Mouse (Mus musculus): Measurements from ENCODE around the gene Nab1.
A peak's percentile ranks its signal among the peaks of the same experiment; 100 is the strongest.
"Not testable (repeated sequence)": the region's sequence is repeated elsewhere in the genome, so short reads cannot be mapped to it uniquely, and the experiment has no call there.

Gene Nab1

DNA sequence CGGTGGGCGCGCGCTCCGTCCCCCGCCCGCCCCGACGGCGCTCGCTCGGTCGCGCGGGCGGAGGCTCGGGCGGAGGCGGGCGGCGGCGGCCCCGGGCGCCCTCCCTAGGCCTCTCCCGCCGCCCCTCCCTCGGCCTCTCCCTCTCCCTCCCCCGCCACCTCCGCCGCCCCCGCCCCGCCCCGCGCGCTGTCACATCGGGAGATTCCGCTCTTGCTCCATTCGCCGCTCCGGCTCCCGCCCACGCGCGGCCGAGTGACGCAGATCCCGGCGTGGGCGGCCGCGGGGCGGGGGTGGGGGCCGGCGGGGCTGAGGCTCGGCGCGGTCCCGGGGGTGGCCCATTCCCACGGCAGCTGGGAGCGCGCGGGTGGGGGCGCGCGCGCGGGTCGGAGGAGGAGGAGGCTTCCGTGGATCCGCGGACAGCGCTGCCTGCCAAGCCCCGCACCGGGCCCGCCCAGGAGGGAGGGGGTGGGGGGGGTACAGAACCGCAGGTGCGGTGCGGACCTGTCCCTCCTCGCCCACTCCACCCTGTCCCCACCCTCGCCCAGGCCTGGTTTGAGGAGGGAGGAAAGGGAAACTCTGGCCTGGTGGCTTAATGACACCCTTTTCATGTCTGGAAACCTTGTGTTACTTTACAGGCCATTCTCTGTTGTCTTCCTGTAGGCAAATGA is at the start of gene Nab1:
Nab1 (minus strand) TSS at position 366 of the 668 bp plus-strand sequence.
- DNase-seq, result peak; percentile 66

GRCm38 (mm10) chr1:52547451-52547850 is 47.0 kb upstream of the Nab1 start:
- no peak for DNase-seq

- no peak for DNase-seq
These were observed 46.3 kb upstream of the Nab1 start for GRCm38 (mm10) chr1:52546796-52547195.

DNA sequence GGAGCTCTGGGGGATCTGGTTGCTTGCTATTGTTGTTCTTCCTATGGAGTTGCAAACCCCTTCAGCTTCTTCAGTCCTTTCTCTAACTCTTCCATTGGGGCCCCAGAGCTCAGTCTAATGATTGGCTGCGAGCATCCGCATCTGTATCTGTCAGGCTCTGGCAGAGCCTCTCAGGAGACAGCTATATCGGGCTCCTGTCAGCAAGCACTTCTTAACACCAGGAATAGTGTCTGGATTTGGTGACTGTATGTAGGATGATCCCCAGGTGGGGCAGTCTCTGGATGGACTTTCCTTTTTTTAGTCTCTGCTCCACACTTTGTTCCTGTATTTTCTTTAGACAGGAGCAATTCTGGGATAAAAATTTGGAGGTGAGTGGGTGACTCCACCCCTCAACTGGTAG is 39.6 kb upstream of the Nab1 start:
- DNase-seq, result not testable (repeated sequence)

GRCm38 (mm10) chr1:52529933-52530332 is 29.5 kb upstream of the Nab1 start:
- no peak for DNase-seq

- DNase-seq, result no peak
These were observed 27.2 kb upstream of the Nab1 start for GRCm38 (mm10) chr1:52527656-52528055.

DNA sequence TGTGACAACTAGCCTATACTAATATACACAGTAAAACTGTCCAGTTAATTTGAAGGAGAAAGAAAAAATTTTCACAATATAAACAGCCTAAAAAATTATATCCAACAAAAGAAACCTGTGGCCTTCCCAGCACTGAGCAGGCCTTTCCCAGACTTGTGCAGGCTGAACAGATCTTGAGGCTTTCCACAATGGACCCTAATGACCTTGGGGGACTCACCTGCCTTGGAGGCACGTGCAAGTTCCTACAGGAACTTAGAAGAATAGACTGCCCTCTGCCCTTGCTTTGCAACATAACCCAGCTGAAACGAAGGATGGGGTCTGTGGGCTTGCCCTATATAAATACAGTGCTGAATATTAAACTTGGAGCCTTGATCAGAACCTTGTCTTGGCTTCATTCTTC is 26.8 kb upstream of the Nab1 start:
- no peak for DNase-seq

DNA sequence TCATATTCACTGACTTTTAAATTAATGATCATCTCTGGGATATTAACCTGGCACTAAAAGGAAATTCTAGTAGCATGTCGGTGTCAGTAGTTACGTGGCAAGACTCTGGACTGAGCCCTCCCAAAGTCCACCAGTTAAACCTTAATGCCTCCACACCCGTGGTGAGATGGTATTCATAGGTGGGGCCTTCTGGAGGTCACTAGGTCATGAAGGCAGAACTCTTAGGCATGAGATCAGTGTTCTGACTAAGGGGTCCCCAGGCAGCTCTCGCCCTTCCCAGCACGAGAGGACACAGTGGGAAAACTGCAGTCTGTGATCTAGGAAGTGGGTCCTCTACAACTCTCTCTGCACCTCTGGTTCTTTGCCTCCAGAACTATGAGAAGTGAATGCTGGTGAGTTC is 24.2 kb upstream of the Nab1 start:
- DNase-seq, result no peak

- DNase-seq, result peak; percentile 57
These were observed 23.7 kb upstream of the Nab1 start for GRCm38 (mm10) chr1:52524150-52524549.

DNA sequence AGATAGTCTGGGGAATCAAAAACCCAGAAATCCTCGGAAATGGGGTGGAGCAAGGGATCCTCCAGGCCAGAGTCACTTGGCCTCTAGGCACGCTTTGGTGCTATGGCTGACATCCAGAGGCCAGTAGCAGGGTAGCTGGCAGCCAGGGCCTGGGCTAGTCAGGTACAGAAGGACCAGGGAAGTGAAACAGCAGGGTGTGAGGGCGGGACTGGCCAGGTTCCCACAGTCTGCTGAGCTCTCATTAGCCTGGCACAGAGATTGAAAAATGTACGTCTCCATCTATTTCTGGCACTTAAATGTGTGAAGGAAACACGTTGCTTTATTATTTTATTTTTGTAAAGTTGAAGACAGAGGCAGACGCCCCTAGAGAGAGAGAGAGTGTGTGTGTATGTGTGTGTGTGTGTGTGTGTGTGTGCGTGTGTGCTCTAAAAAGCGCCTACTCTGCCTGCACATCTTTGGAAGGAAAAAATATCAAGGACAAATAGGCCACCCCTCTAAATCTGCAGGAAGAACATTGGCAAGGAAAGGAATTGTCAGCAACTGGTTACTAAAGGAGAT is 21.0 kb upstream of the Nab1 start:
- peak; percentile 52 for DNase-seq

DNA sequence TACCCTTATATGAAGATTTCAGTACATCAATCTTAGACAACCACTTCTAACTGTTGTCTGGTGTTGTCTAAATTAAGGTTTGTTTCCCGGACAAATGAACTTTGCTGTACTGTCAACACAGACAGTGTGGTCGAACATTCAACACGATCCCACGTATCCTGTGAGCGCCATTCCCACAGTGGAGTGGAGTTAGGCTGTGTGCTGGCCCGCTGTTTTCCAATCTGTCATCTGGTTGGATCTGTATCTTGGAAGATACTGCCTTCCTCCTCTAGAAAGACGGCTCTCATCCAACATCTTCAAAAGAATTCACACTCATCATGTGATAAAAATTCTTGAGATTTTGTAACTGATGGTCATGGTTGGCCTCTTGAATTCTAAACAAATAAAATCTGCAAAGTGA is 19.7 kb upstream of the Nab1 start:
- no peak for DNase-seq

DNA sequence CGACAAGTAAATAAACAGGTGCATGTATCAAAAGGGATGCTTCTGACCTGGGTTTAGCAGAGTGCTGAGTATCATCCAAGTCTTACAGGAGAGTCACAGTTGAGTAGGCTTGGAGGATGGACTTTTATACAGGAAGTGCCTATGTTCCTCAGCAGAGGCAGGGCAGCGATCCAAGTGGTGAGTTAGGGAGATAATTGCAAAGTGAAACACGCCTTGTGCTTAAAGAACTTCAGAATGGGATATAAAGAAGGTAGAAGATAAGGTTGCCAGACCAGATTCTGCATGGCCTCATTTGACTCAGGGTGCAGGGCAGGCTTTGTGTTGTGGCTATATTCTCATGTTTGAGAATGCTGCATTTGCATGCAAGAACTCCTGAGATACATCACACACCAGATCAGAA is 14.8 kb upstream of the Nab1 start:
- DNase-seq, result no peak

DNA sequence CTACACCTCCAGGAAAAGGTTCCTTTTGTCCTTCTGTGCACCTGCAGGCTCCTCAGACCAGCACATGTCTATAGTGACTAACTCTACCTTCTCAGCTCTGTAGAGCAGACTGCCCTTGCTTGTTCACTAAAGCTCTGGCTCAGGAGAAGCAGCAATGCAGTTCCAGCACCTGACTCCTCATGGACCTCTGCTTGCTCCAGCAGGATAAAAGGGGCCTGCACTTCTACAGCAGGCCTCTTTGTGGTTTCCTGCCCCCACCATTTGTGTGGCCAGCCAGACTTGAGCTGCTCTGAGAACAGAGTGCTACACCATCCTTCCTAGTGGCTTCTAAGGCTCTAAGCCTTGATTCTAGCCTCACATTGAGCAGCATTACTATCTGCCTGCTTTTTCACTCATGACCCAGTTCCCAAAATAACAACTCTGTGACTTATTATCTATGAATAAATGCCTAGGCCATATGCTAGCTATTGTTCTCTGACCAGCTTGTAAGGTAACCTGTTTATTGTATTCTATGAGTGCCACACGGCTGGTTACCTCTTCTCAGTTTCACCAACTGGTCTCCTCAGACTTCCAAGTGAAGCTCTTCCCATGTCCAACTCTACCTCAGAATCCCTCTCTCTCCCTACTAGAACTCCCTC is 11.4 kb upstream of the Nab1 start:
- DNase-seq, result no peak

DNA sequence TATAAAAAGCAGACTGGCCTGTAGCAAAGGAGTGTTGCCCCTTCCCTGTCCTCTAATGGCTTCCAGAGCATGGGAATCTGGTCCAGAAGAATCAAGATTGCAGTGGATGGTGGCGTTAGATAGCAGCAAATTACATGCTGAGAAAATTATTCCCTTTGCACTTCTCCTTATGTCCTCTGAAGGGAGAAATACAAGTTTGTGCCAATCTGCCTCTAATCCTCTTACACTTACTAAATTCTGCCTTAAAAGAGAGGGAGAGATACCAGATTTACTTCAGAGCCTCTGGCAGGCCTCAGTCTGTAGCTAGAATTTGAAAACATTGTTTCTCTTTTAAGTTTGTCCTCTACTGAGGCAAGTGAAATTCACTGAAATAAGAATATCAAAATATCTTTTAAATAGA is 5.7 kb upstream of the Nab1 start:
- no peak for DNase-seq

DNA sequence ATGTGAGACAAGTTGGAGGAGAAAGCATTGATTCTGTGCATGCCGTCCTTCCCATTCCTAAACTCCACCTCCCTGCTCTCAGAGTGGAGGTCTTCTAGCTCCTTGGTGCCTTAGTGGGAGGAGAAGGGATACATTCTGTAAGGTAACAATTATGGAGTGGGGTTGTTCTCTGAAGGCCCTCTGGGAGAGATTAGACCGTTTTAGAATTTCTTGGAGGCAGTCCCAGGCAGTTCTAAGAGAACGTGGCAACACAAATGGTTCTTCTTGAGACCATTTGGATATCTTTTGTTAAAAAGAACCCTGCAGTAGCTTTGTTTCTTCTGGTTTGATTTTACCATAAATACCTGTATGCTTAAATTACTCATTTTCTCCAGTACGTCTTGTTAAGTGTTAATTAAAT is 1.8 kb upstream of the Nab1 start:
- DNase-seq, result no peak

DNA sequence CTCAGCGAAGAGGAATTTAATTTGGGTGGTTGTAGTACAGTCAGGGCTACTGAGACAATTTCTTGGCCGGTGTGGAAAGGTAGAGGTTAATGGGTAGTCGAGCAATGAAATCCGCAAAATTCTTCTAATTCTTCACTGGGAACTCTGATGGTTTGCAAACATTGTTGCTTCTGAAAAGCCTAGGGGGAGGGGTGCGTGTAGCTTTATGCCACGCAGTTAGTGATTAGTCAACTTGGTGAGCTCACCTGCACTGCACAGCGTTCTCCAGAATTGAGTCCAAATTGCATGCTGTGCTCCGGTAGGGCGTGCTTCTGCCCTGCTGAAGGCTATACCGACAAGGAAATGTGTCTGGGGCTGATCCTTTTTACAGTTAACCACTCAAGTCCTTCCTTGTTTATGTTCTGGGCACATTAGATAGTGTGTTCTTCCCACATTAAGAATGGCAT is 1.2 kb upstream of the Nab1 start:
- DNase-seq, result no peak

GRCm38 (mm10) chr1:52501090-52501489 is 611 bp upstream of the Nab1 start:
- no peak for DNase-seq

GRCm38 (mm10) chr1:52499601-52500313 is 722 bp downstream of the Nab1 start:
- peak; percentile 61 for DNase-seq

DNA sequence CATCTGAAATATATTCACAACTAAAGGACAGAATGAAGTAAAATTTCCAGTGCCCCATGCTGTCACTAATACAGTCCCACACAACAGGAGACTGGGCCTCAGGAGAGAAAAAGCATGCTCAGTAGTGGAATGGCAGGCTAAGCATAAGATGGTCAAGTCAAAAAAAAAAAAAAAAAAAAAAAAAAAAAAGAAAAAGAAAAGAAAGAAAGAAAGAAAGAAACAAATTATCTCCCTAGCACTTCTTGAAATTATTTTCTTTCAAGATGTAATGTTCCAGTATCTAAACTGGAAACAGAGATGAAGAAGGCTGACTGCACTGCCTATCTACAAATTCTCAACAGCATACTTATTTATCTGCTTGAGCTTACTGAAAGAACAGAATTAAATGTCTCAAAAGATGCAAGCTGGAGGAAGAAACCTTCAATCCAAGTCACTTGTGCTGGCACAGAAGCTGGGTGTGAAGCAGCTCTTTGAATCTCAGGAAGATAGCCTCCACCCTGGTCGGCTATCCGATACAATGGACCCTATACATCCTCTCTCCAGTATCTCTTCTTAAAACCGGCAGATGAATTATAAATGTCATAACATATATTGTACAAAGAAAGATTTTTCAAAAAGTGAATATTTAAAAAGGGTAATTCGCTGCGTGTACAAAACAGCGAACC is 1.6 kb downstream of the Nab1 start:
- DNase-seq, result no peak

GRCm38 (mm10) chr1:52489538-52490181 is 10.8 kb downstream of the Nab1 start:
- DNase-seq, result no peak

GRCm38 (mm10) chr1:52484980-52485379 is 15.5 kb downstream of the Nab1 start:
- no peak for DNase-seq

DNA sequence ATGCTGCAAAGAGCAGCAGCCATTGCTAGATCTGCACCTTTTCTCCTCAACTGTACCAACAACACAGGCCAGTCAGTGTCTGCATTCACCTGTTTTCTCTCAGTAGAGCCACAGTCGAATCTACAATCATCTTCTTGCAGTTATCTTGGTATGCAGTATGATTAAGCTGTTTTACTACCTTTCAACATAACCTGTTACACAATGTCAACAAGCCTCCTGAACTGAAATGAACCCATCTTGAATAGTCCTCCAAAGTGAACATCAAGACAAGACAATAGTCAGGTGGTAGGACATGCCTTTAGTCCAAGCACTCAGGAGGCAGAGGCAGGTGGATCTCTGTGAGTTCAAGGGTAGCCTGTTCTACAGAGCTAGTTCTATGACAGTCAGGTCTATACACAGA is 26.2 kb downstream of the Nab1 start:
- DNase-seq, result no peak
